Mouse (Mus musculus): ENCODE results near the gene Paics. TPM values are rescaled to one million over a fixed set of nuclear protein-coding genes. Genes with fewer than 3 reads are reported as not detected.

Paics gene
- polyA plus RNA-seq, 1 experiment from 2014 or later: 111 TPM

- no peaks in the 10 kb centered on the region for H3K27me3 ChIP-seq (ENCODE audit: insufficient read depth, low read length)
- H3K9ac ChIP-seq (replicated peaks): no peak overlapping the region
- no peak for ATAC-seq
- no peaks in the 10 kb centered on the region for H3K9me3 ChIP-seq (ENCODE audit: low read length)
- peaks cover 40% of the 10 kb centered on the region for H3K4me1 ChIP-seq (ENCODE audit: insufficient read depth)
- H3K27ac ChIP-seq (ENCODE audit: low read depth): no peak overlapping the region
- H3K4me3 ChIP-seq (ENCODE audit: low read depth, low read length): no peak overlapping the region
- TF ChIP-seq EP300 (IDR thresholded peaks at IDR 0.05; ENCODE audit: low read depth) (no peak), CTCF (IDR thresholded peaks at IDR 0.05; ENCODE audit: low read depth) (no peak)
- 57% methylated on average over 4 of the region's 4 CpGs for WGBS (ENCODE audit: insufficient replicate concordance)
- H3K36me3 ChIP-seq (replicated peaks; ENCODE audit: insufficient read depth, low read length): peaks cover 5% of the 10 kb centered on the region; the same call in 1 of the 2 replicates
- DNase-seq: no peak
- no peak overlapping the region for H3K4me2 ChIP-seq (ENCODE audit: low read depth, low read length)
Measured at GRCm38 (mm10) chr5:76947142-76947541, 4.0 kb upstream of the Paics start.

- Histone ChIP-seq H3K27me3 (ENCODE audit: insufficient read depth, low read length) (no peaks in the 10 kb centered on the region), H3K36me3 (replicated peaks; ENCODE audit: insufficient read depth, low read length) (peaks cover 5% of the 10 kb centered on the region; the same call in 1 of the 2 replicates), H3K27ac (ENCODE audit: low read depth) (no peak overlapping the region), H3K4me1 (ENCODE audit: insufficient read depth) (peaks cover 46% of the 10 kb centered on the region), H3K9me3 (ENCODE audit: low read length) (no peaks in the 10 kb centered on the region), H3K4me3 (ENCODE audit: low read depth, low read length) (no peak overlapping the region), H3K4me2 (ENCODE audit: low read depth, low read length) (no peak overlapping the region), H3K9ac (replicated peaks) (no peak overlapping the region)
- no peak for ATAC-seq
- TF ChIP-seq EP300 (IDR thresholded peaks at IDR 0.05; ENCODE audit: low read depth): no peak
- TF ChIP-seq CTCF (IDR thresholded peaks at IDR 0.05; ENCODE audit: low read depth): no peak
- 82% methylated on average over 4 of the region's 4 CpGs for WGBS (ENCODE audit: insufficient replicate concordance)
- no peak for DNase-seq
Measured at GRCm38 (mm10) chr5:76947758-76948157, 3.3 kb upstream of the Paics start.

GRCm38 (mm10) chr5:76950343-76951105 is 583 bp upstream of the Paics start:
- peak overlapping the region; percentile 97 for H3K4me2 ChIP-seq (ENCODE audit: low read depth, low read length)
- peaks cover 62% of the 10 kb centered on the region for H3K4me1 ChIP-seq (ENCODE audit: insufficient read depth)
- H3K36me3 ChIP-seq (replicated peaks; ENCODE audit: insufficient read depth, low read length): peaks cover 9% of the 10 kb centered on the region
- 2% methylated on average over 24 of the region's 24 CpGs for WGBS (ENCODE audit: insufficient replicate concordance)
- H3K4me3 ChIP-seq (ENCODE audit: low read depth, low read length): peak overlapping the region; percentile 66
- DNase-seq (no peak), ATAC-seq (no peak)
- peak overlapping the region; percentile 61 for H3K9ac ChIP-seq (replicated peaks)
- no peaks in the 10 kb centered on the region for H3K9me3 ChIP-seq (ENCODE audit: low read length)
- H3K27me3 ChIP-seq (ENCODE audit: insufficient read depth, low read length): no peaks in the 10 kb centered on the region
- TF ChIP-seq CTCF (IDR thresholded peaks at IDR 0.05; ENCODE audit: low read depth): no peak
- no peak for TF ChIP-seq EP300 (IDR thresholded peaks at IDR 0.05; ENCODE audit: low read depth)
- H3K27ac ChIP-seq (ENCODE audit: low read depth): peak overlapping the region; percentile 83

- H3K36me3 ChIP-seq (replicated peaks; ENCODE audit: insufficient read depth, low read length): peaks cover 17% of the 10 kb centered on the region
- H3K4me1 ChIP-seq (ENCODE audit: insufficient read depth): peaks cover 54% of the 10 kb centered on the region
- ATAC-seq (no peak), DNase-seq (no peak)
- peak overlapping the region; percentile 97 for H3K4me2 ChIP-seq (ENCODE audit: low read depth, low read length)
- H3K9ac ChIP-seq (replicated peaks): peak overlapping the region; percentile 76
- H3K4me3 ChIP-seq (ENCODE audit: low read depth, low read length): peak overlapping the region; percentile 66
- WGBS (ENCODE audit: insufficient replicate concordance): 5% methylated on average over 7 of the region's 7 CpGs
- no peaks in the 10 kb centered on the region for H3K9me3 ChIP-seq (ENCODE audit: low read length)
- TF ChIP-seq EP300 (IDR thresholded peaks at IDR 0.05; ENCODE audit: low read depth) (no peak), CTCF (IDR thresholded peaks at IDR 0.05; ENCODE audit: low read depth) (no peak)
- peak overlapping the region; percentile 92 for H3K27ac ChIP-seq (ENCODE audit: low read depth)
- no peaks in the 10 kb centered on the region for H3K27me3 ChIP-seq (ENCODE audit: insufficient read depth, low read length)
Measured at GRCm38 (mm10) chr5:76952112-76953040, 1.3 kb downstream of the Paics start.

- ATAC-seq (no peak), DNase-seq (no peak)
- peaks cover 31% of the 10 kb centered on the region for H3K36me3 ChIP-seq (replicated peaks; ENCODE audit: insufficient read depth, low read length)
- H3K4me3 ChIP-seq (ENCODE audit: low read depth, low read length): 0 out of 2 replicates have a peak overlapping the region, but pooled peaks have one; percentile 4
- 52% methylated on average over 3 of the region's 3 CpGs for WGBS (ENCODE audit: insufficient replicate concordance)
- peak overlapping the region; percentile 16; the same call in 1 of the 2 replicates for H3K9ac ChIP-seq (replicated peaks)
- peaks cover 41% of the 10 kb centered on the region for H3K4me1 ChIP-seq (ENCODE audit: insufficient read depth)
- H3K9me3 ChIP-seq (ENCODE audit: low read length): no peaks in the 10 kb centered on the region
- peak overlapping the region; percentile 97 for H3K4me2 ChIP-seq (ENCODE audit: low read depth, low read length)
- 0 out of 2 replicates have a peak overlapping the region, but pooled peaks have one; percentile 45 for H3K27ac ChIP-seq (ENCODE audit: low read depth)
- TF ChIP-seq CTCF (IDR thresholded peaks at IDR 0.05; ENCODE audit: low read depth) (no peak), EP300 (IDR thresholded peaks at IDR 0.05; ENCODE audit: low read depth) (no peak)
- H3K27me3 ChIP-seq (ENCODE audit: insufficient read depth, low read length): no peaks in the 10 kb centered on the region
Measured at GRCm38 (mm10) chr5:76953794-76954193, 2.7 kb downstream of the Paics start.

All from liver, postnatal 0 days (tissue).